Mouse (Mus musculus) neural tube, embryonic 11.5 days (tissue): ENCODE measurements around the gene Gclm. TPM values are rescaled to one million over a fixed set of nuclear protein-coding genes. Genes with fewer than 3 reads are reported as not detected.

Experiments
- ATAC-seq: fragments of 200-750 bp; cut with Nextera tagmentation; 2 replicates; pipeline ENCODE4 v1.8.0; 2017; ENCODE audit warnings: moderate number of reproducible peaks, mild to moderate bottlenecking, moderate TSS enrichment, moderate library complexity; ENCODE audit not compliant: insufficient read depth, low FRiP score, low TSS enrichment
- DNase-seq: peaks from one replicate; pipeline ENCODE4 v3.0.0-alpha.2; 2015; ENCODE audit warnings: low spot score
- H3K27ac ChIP-seq: fragments of 300-500 bp; sonication (generic); 2 replicates; pipeline ENCODE4 v1.5.1; 2014; ENCODE audit warnings: low read depth, mild to moderate bottlenecking, low read length
- H3K27me3 ChIP-seq: fragments of 300-500 bp; sonication (generic); 2 replicates; pipeline ENCODE4 v1.6.1; 2014; ENCODE audit warnings: mild to moderate bottlenecking, low read length, mixed read lengths; ENCODE audit not compliant: control insufficient read depth, insufficient read depth
- H3K36me3 ChIP-seq: fragments of 300-500 bp; sonication (generic); 2 replicates; pipeline ENCODE4 v1.6.1; 2014; ENCODE audit warnings: mild to moderate bottlenecking, low read length, moderate library complexity, mixed read lengths; ENCODE audit not compliant: control insufficient read depth, insufficient read depth
- H3K4me1 ChIP-seq: fragments of 300-500 bp; sonication (generic); 2 replicates; pipeline ENCODE4 v1.6.1; 2014; ENCODE audit warnings: low read length, mixed read lengths; ENCODE audit not compliant: control insufficient read depth, insufficient read depth
- H3K4me2 ChIP-seq: fragments of 300-500 bp; sonication (generic); 2 replicates; pipeline ENCODE4 v1.6.1; 2014; ENCODE audit warnings: low read depth, mild to moderate bottlenecking, moderate library complexity
- H3K4me3 ChIP-seq: fragments of 300-500 bp; sonication (generic); 2 replicates; pipeline ENCODE4 v1.5.1; 2014; ENCODE audit warnings: low read depth, low read length
- H3K9ac ChIP-seq: fragments of 300-500 bp; sonication (generic); 2 replicates; pipeline ENCODE4 v1.6.1; 2014; ENCODE audit warnings: mild to moderate bottlenecking, low read length
- H3K9me3 ChIP-seq: fragments of 300-500 bp; sonication (generic); 2 replicates; pipeline ENCODE4 v1.6.1; 2016; ENCODE audit warnings: low read length; ENCODE audit not compliant: control insufficient read depth
- WGBS: fragments of 180-500 bp; shearing (Covaris S2); extraction: QIAGEN DNeasy Blood & Tissue Kit; methylation state at CpG from one replicate; pipeline ENCODE4 v1.1.7; 2014; 5-methylcytosine and 5-hydroxymethylcytosine counted together
- polyA plus RNA-seq: library from polyadenylated mRNA; unstranded; fragments of >200 nt; fragmentation: Nextera tagmentation; extraction: Ambion mirVana; gene quantifications from 2 replicates; pipeline ENCODE4 v1.2.1, GENCODE M21; 2014

The Gclm gene
- polyA plus RNA-seq, 1 experiment from 2014 or later: 52.0 TPM

DNA sequence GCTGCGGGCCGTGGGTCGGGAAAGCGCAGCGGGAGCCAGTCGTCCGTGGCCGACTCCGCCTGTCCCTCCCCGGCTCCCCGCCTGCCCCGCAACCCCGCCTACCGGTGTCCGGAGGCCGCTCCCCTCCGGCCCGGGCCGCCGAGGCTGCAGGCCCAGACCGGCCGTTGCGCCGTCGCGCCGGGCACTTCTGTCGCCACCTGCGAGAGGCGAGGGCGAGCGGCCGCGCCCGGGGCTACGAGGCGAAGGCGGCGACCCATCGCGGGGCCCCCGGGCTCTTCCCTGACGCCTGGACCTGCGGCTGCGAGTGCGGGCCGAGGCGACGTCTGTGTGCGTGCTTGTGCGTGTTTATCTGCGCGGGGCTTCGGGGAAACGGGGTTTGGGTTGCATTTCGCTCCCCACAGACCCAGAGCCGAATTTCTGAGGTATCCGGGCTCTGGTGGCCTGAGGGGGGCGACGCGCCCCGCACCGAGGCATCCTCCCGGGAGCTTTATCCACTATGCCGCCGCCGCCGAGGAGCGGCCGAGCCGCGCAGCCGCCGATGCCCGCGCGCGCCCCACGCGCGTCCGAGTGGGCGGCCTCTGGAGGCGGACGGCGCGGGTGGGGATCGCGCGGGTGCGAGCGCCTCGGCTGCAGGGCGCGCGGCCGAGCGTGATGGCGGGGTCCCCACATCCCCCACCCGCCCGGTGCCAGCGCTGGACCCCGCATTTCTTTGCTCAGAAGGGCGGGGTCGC is 48.0 kb downstream of the Gclm start:
- H3K9ac ChIP-seq: peak overlapping the region; percentile 95
- H3K4me3 ChIP-seq: peak overlapping the region; percentile 84
- no peaks in the 10 kb centered on the region for H3K9me3 ChIP-seq
- H3K36me3 ChIP-seq: no peaks in the 10 kb centered on the region
- no peak for DNase-seq
- H3K27me3 ChIP-seq: no peaks in the 10 kb centered on the region
- peak; percentile 74 for ATAC-seq
- peak overlapping the region; percentile 71 for H3K4me2 ChIP-seq
- 0% methylated on average over 100 of the region's 105 CpGs for WGBS
- peak overlapping the region; percentile 99 for H3K27ac ChIP-seq
- peaks cover 14% of the 10 kb centered on the region for H3K4me1 ChIP-seq

DNA sequence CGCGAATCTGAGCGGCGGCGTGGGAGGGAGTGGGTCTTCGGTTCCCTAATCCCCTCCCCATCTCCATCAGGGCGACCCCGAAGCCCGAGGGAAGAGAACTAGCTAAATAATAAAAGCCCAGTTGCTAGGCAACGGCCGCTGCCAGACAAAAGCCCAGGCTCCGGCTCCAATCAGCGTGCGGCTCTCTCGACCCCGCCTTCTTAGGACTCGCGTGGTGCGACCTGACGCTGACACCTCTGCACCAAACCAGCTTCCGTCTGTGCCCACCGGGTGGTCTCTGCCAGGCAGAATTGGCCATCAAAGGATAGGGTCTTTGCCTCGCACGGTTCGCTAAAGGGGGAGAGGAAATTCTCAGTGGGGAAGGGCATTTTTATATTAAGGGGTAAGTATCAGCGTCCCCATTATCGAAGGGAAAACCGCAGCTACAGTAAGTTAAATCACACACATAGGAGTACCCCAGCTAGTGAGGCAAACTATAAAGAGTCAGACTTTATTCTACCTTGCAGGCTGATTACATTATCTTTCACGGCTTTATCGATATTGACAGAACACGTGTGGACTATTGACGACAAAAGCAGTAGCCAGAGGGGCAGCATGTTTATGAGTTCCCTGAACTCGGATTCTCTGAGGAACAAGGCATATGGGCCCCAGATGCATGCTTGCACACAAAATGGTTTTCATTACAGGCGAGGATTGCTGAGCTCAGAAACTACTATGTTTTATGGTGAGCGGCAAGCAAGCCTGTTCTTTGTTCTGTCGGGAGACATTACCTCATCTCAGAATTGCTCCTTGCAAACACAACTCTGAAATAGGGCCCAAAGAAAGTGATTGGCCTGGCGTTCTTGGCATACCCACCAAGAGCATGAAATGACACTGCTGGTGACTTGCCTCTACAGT is 48.8 kb downstream of the Gclm start, which contains the start of gene Bcar3:
Gene Bcar3 (plus strand): TSS at position 183 of the 897 bp plus-strand sequence.
- H3K9me3 ChIP-seq: no peaks in the 10 kb centered on the region
- ATAC-seq: peak; percentile 87
- peaks cover 14% of the 10 kb centered on the region for H3K4me1 ChIP-seq
- peak within 1 kb of the TSS; percentile 95 for H3K9ac ChIP-seq
- peak within 1 kb of the TSS; percentile 71 for H3K4me2 ChIP-seq
- no peaks in the 10 kb centered on the region for H3K27me3 ChIP-seq
- H3K36me3 ChIP-seq: no peaks in the 10 kb centered on the region
- DNase-seq: peak; percentile 94
- 3% methylated on average over 37 of the region's 37 CpGs for WGBS
- H3K27ac ChIP-seq: peak within 1 kb of the TSS; percentile 99
- H3K4me3 ChIP-seq: peak within 1 kb of the TSS; percentile 84

DNA sequence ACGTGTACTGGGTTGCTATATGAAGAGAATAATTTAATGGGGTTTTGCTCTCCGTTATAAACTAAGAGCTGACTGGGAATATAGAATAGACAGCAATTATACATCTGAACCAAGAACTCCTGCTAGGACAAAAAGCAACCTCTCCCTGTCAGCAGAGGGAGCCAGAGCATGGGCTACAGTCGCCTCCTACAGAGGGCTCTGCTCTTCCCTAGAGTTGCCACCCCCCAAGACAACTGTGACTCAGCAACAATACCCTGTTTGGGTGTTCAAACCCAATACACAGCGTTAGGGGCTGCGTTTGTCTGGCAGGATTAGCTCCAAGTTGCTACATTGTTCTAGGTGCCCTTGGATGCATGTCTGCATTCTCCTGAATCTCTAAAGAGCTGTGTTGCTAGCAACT is 50.2 kb downstream of the Gclm start:
- Histone ChIP-seq H3K9me3 (no peaks in the 10 kb centered on the region), H3K4me1 (peaks cover 14% of the 10 kb centered on the region), H3K4me2 (no peak overlapping the region), H3K36me3 (no peaks in the 10 kb centered on the region), H3K27me3 (no peaks in the 10 kb centered on the region), H3K4me3 (no peak overlapping the region), H3K27ac (no peak overlapping the region), H3K9ac (no peak overlapping the region)
- ATAC-seq (no peak), DNase-seq (peak; percentile 58)
- 18% methylated on average over 5 of the region's 5 CpGs for WGBS

DNA sequence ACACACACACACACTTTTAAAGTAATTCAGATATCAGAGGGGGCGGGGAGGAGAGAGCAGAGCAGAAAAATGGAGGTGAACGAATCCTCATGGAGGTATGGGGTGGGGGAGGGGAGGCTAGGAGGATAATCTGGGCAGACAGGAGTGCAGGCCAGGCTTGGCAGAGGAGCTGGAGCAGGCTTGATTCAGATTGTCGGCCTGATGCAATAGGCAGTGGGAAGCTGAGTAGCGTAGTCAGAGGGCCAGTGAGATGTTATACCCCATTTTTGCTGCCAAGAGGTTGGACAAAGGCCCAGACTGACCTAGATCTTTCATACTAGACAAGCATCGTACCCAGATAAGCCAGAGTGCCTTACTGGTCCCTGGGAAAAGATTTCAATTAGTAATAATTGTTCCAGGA is 51.6 kb downstream of the Gclm start:
- H3K27ac ChIP-seq: no peak overlapping the region
- H3K4me3 ChIP-seq: no peak overlapping the region
- H3K9me3 ChIP-seq: no peaks in the 10 kb centered on the region
- H3K4me1 ChIP-seq: peaks cover 14% of the 10 kb centered on the region
- H3K36me3 ChIP-seq: no peaks in the 10 kb centered on the region
- H3K9ac ChIP-seq: no peak overlapping the region
- ATAC-seq: no peak
- DNase-seq: no peak
- WGBS: 69% methylated on average over 5 of the region's 5 CpGs
- no peak overlapping the region for H3K4me2 ChIP-seq
- no peaks in the 10 kb centered on the region for H3K27me3 ChIP-seq

- ATAC-seq (no peak), DNase-seq (no peak)
- no peak overlapping the region for H3K27ac ChIP-seq
Observed at GRCm38 (mm10) chr3:122300983-122301919, 55.9 kb downstream of the Gclm start.

DNA sequence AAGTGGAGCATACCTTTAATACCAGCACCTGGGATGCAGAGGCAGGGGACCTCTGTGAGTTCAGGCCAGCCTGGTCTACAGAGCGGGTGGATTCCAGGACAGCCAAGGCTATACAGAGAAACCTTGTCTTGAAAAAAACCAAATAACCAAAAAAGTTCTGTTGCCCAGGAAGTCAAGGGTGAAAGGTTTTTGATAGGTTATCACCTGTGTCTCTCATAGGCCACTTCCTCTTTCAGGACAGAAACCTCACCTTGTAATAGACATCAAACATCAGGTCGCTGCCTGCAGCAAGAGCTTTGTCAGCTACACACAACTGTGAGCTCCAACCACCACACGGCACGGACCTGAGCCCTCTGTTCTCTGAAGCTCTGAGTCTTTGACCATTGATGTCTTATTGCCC is 59.2 kb downstream of the Gclm start:
- Histone ChIP-seq H3K36me3 (no peaks in the 10 kb centered on the region), H3K4me1 (no peaks in the 10 kb centered on the region), H3K27me3 (no peaks in the 10 kb centered on the region), H3K9ac (no peak overlapping the region), H3K4me2 (no peak overlapping the region), H3K9me3 (no peaks in the 10 kb centered on the region), H3K27ac (no peak overlapping the region), H3K4me3 (no peak overlapping the region)
- WGBS: 90% methylated on average over 4 of the region's 4 CpGs
- no peak for ATAC-seq
- DNase-seq: no peak

More at GRCm38 (mm10) chr3:122300983-122301919, 55.9 kb downstream of the Gclm start:
- Histone ChIP-seq H3K36me3 (no peaks in the 10 kb centered on the region), H3K27me3 (no peaks in the 10 kb centered on the region), H3K4me2 (no peak overlapping the region), H3K9me3 (no peaks in the 10 kb centered on the region), H3K4me3 (no peak overlapping the region), H3K4me1 (no peaks in the 10 kb centered on the region), H3K9ac (no peak overlapping the region)
- WGBS: 77% methylated on average over 9 of the region's 9 CpGs

DNA sequence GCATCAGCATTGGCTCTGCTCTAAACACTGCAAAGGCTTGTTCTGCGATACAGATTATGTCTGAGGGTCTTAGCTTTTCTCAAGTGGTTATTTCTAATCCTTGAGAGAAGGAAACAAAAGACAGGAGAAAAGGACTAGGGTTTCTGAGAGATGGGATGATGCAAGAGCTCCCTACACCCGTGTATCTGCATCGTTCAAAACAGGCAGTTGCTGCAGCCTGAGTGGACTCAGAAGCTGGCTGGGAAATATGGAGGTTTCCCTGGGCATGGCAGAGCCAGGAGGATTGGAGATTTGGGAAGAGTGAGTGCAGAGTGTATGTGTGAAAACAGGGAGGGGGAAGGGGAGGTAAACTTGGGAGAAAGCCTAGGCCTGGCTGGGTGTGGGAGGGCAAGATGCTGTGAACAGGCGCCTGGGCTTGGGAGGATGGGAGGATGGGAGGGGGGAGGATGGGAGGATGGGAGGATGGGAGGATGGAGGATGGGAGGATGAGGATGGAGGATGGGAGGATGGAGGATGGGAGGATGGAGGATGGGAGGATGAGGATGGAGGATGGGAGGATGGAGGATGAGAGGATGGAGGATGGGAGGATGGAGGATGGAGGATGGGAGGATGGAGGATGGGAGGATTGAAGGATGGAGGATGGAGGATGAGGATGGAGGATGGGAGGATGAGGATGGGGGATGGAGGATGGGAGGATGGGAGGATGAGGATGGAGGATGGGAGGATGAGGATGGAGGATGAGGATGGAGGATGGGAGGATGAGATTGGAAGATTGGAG is 62.7 kb downstream of the Gclm start:
- ATAC-seq (no peak), DNase-seq (no peak)
- H3K27me3 ChIP-seq: no peaks in the 10 kb centered on the region
- H3K9ac ChIP-seq: no peak overlapping the region
- H3K4me3 ChIP-seq: no peak overlapping the region
- H3K36me3 ChIP-seq: no peaks in the 10 kb centered on the region
- H3K9me3 ChIP-seq: no peaks in the 10 kb centered on the region
- H3K4me1 ChIP-seq: no peaks in the 10 kb centered on the region
- H3K4me2 ChIP-seq: no peak overlapping the region
- H3K27ac ChIP-seq: no peak overlapping the region
- WGBS: 61% methylated on average over 4 of the region's 4 CpGs

- no peak for DNase-seq
- H3K4me3 ChIP-seq: no peak overlapping the region
- no peak for ATAC-seq
- no peaks in the 10 kb centered on the region for H3K27me3 ChIP-seq
- H3K36me3 ChIP-seq: no peaks in the 10 kb centered on the region
- no peaks in the 10 kb centered on the region for H3K9me3 ChIP-seq
- no peak overlapping the region for H3K27ac ChIP-seq
- H3K9ac ChIP-seq: no peak overlapping the region
- no peaks in the 10 kb centered on the region for H3K4me1 ChIP-seq
- no peak overlapping the region for H3K4me2 ChIP-seq
- WGBS: 30% methylated on average over 6 of the region's 6 CpGs
Observed at GRCm38 (mm10) chr3:122308981-122309380, 63.6 kb downstream of the Gclm start.
